Mouse (Mus musculus) MEL (cell line): ENCODE results near the gene Crk. TPM values are rescaled to one million over a fixed set of nuclear protein-coding genes. Genes with fewer than 3 reads are reported as not detected.

Source experiments
- DNase-seq: peaks from one replicate; pipeline ENCODE4 v3.0.0; 2011; ENCODE audit warnings: low read depth, low spot score
- H3K27ac ChIP-seq: 2 replicates; pipeline ENCODE4 v1.5.1; 2012; ENCODE audit warnings: low read depth, mild to moderate bottlenecking, control low read depth, low read length, moderate library complexity; ENCODE audit not compliant: control insufficient read depth
- H3K27me3 ChIP-seq, 2 experiments: fragments of 150-350 bp in 1 of 2; sonication (generic) in 1 of 2; 2 replicates each; pipeline ENCODE4 v1.6.1; 2012; ENCODE audit warnings: low read length in 2 of 2, mild to moderate bottlenecking in 2 of 2, improper control_type of control experiment in 1 of 2, moderate library complexity in 1 of 2; ENCODE audit not compliant: insufficient read depth in 2 of 2, control insufficient read depth in 1 of 2
- H3K36me3 ChIP-seq, 2 experiments: 2 replicates each; pipeline ENCODE4 v1.6.1; 2012 to 2014; ENCODE audit warnings: low read length in 2 of 2, improper control_type of control experiment in 1 of 2, inconsistent platforms in 1 of 2, mild to moderate bottlenecking in 1 of 2; ENCODE audit not compliant: insufficient read depth in 2 of 2, control insufficient read depth in 1 of 2
- H3K4me1 ChIP-seq, 2 experiments: fragments of 150-350 bp in 1 of 2; sonication (generic) in 1 of 2; 2 replicates each; pipeline ENCODE4 v1.6.1; 2012; ENCODE audit warnings: low read length in 2 of 2, improper control_type of control experiment in 1 of 2, mild to moderate bottlenecking in 1 of 2; ENCODE audit not compliant: insufficient read depth in 2 of 2, control insufficient read depth in 1 of 2
- H3K4me3 ChIP-seq, 2 experiments: fragments of 150-350 bp in 1 of 2; sonication (generic) in 1 of 2; 2 replicates each; pipeline ENCODE4 v1.5.1; 2012; ENCODE audit warnings: low read depth in 2 of 2, low read length in 2 of 2, mild to moderate bottlenecking in 2 of 2, moderate library complexity in 2 of 2, control low read depth in 1 of 2, improper control_type of control experiment in 1 of 2; ENCODE audit not compliant: control insufficient read depth in 1 of 2, insufficient read depth in 1 of 2
- H3K79me2 ChIP-seq: 2 replicates; pipeline ENCODE4 v1.6.1; 2012; ENCODE audit warnings: mild to moderate bottlenecking, low read length, moderate library complexity; ENCODE audit not compliant: control insufficient read depth, poor library complexity, insufficient read depth
- H3K9ac ChIP-seq: 2 replicates; pipeline ENCODE4 v1.6.1; 2012; ENCODE audit warnings: low read depth, mild to moderate bottlenecking, control low read depth, low read length, moderate library complexity; ENCODE audit not compliant: control insufficient read depth, poor library complexity, severe bottlenecking
- H3K9me3 ChIP-seq: fragments of 150-350 bp; sonication (generic); replicated peaks from 2 replicates; pipeline ENCODE4 v1.6.1; 2012; ENCODE audit warnings: mild to moderate bottlenecking, low read length, improper control_type of control experiment, moderate library complexity; ENCODE audit not compliant: insufficient read depth
- BHLHE40 ChIP-seq: IDR thresholded peaks from 2 replicates; pipeline ENCODE4 v1.6.1; 2012; ENCODE audit warnings: low read depth, mild to moderate bottlenecking, inconsistent platforms, low read length, improper control_type of control experiment, borderline replicate concordance
- CHD1 ChIP-seq: IDR thresholded peaks from 2 replicates; pipeline ENCODE4 v1.6.1; 2012; ENCODE audit warnings: low read depth, mild to moderate bottlenecking, inconsistent platforms, low read length, improper control_type of control experiment
- CHD2 ChIP-seq: IDR thresholded peaks from 2 replicates; pipeline ENCODE4 v1.6.1; 2011; ENCODE audit warnings: low read length, improper control_type of control experiment
- ELF1 ChIP-seq: IDR thresholded peaks from 2 replicates; pipeline ENCODE4 v1.6.1; 2014; ENCODE audit warnings: low read depth, mild to moderate bottlenecking, inconsistent platforms, low read length, improper control_type of control experiment, moderate library complexity
- EP300 ChIP-seq, 2 experiments: IDR thresholded peaks; 2 replicates each; pipeline ENCODE4 v1.6.1; 2011; ENCODE audit warnings: improper control_type of control experiment in 2 of 2, low read length in 2 of 2, low read depth in 1 of 2, mild to moderate bottlenecking in 1 of 2
- GABPA ChIP-seq: IDR thresholded peaks from 2 replicates; pipeline ENCODE4 v1.6.1; 2012; ENCODE audit warnings: low read depth, mild to moderate bottlenecking, inconsistent platforms, low read length, improper control_type of control experiment, moderate library complexity
- GATA1 ChIP-seq: IDR thresholded peaks from 2 replicates; pipeline ENCODE4 v1.6.1; 2011; ENCODE audit warnings: low read depth, low read length, improper control_type of control experiment
- HCFC1 ChIP-seq: IDR thresholded peaks from 2 replicates; pipeline ENCODE4 v1.6.1; 2012; ENCODE audit warnings: low read depth, mild to moderate bottlenecking, inconsistent platforms, low read length, improper control_type of control experiment, moderate library complexity
- MAFK ChIP-seq: IDR thresholded peaks from 2 replicates; pipeline ENCODE4 v1.6.1; 2011; ENCODE audit warnings: low read depth, mild to moderate bottlenecking, low read length, improper control_type of control experiment, borderline replicate concordance
- MAX ChIP-seq: IDR thresholded peaks from 2 replicates; pipeline ENCODE4 v1.6.1; 2011; ENCODE audit warnings: low read length, improper control_type of control experiment
- MAZ ChIP-seq: IDR thresholded peaks from 2 replicates; pipeline ENCODE4 v1.6.1; 2012; ENCODE audit warnings: low read depth, mild to moderate bottlenecking, inconsistent platforms, low read length, improper control_type of control experiment
- MEF2A ChIP-seq: IDR thresholded peaks from 2 replicates; pipeline ENCODE4 v1.6.1; 2014; ENCODE audit warnings: low read depth, mild to moderate bottlenecking, inconsistent platforms, low read length, improper control_type of control experiment; ENCODE audit not compliant: poor library complexity, insufficient replicate concordance, severe bottlenecking; ENCODE audit errors: extremely low read depth
- MYB ChIP-seq: IDR thresholded peaks from 2 replicates; pipeline ENCODE4 v1.6.1; 2011; ENCODE audit warnings: mild to moderate bottlenecking, low read depth, low read length, improper control_type of control experiment
- MYC ChIP-seq: IDR thresholded peaks from 2 replicates; pipeline ENCODE4 v1.6.1; 2011; ENCODE audit warnings: low read depth, mild to moderate bottlenecking, low read length, improper control_type of control experiment, moderate library complexity
- NELFE ChIP-seq: IDR thresholded peaks from 2 replicates; pipeline ENCODE4 v1.6.1; 2011; ENCODE audit warnings: low read depth, low read length, improper control_type of control experiment
- NRF1 ChIP-seq: IDR thresholded peaks from 2 replicates; pipeline ENCODE4 v1.6.1; 2014; ENCODE audit warnings: low read depth, mild to moderate bottlenecking, inconsistent platforms, low read length, improper control_type of control experiment, moderate library complexity; ENCODE audit not compliant: poor library complexity, insufficient read depth, severe bottlenecking
- POLR2A ChIP-seq, 2 experiments: IDR thresholded peaks; 2 replicates each; pipeline ENCODE4 v1.6.1; 2011 to 2012; ENCODE audit warnings: low read length in 2 of 2, mild to moderate bottlenecking in 2 of 2, control low read depth in 1 of 2, improper control_type of control experiment in 1 of 2, low read depth in 1 of 2, moderate library complexity in 1 of 2; ENCODE audit not compliant: control insufficient read depth in 1 of 2, insufficient read depth in 1 of 2, poor library complexity in 1 of 2
- POLR2AphosphoS2 ChIP-seq: IDR thresholded peaks from 2 replicates; pipeline ENCODE4 v1.6.1; 2011; ENCODE audit warnings: low read length, improper control_type of control experiment
- RAD21 ChIP-seq: IDR thresholded peaks from 2 replicates; pipeline ENCODE4 v1.6.1; 2011; ENCODE audit warnings: mild to moderate bottlenecking, low read depth, low read length, improper control_type of control experiment
- SIN3A ChIP-seq: IDR thresholded peaks from 2 replicates; pipeline ENCODE4 v1.6.1; 2012; ENCODE audit warnings: low read length, improper control_type of control experiment, inconsistent platforms
- SMC3 ChIP-seq: IDR thresholded peaks from 2 replicates; pipeline ENCODE4 v1.6.1; 2011; ENCODE audit warnings: low read depth, low read length, improper control_type of control experiment
- TCF12 ChIP-seq: IDR thresholded peaks from 2 replicates; pipeline ENCODE4 v1.6.1; 2014; ENCODE audit warnings: low read depth, mild to moderate bottlenecking, inconsistent platforms, low read length, improper control_type of control experiment, moderate library complexity
- UBTF ChIP-seq: IDR thresholded peaks from 2 replicates; pipeline ENCODE4 v1.6.1; 2012; ENCODE audit warnings: low read depth, mild to moderate bottlenecking, inconsistent platforms, low read length, improper control_type of control experiment, moderate library complexity, borderline replicate concordance; ENCODE audit not compliant: insufficient read depth
- USF2 ChIP-seq, 2 experiments: IDR thresholded peaks; 2 replicates each; pipeline ENCODE4 v1.6.1; 2011 to 2012; ENCODE audit warnings: improper control_type of control experiment in 2 of 2, low read length in 2 of 2, borderline replicate concordance in 1 of 2, inconsistent platforms in 1 of 2, low read depth in 1 of 2, mild to moderate bottlenecking in 1 of 2; ENCODE audit not compliant: insufficient read depth in 1 of 2
- ZC3H11A ChIP-seq: IDR thresholded peaks from 2 replicates; pipeline ENCODE4 v1.6.1; 2012; ENCODE audit warnings: low read depth, mild to moderate bottlenecking, inconsistent platforms, low read length, improper control_type of control experiment
- ZKSCAN1 ChIP-seq: IDR thresholded peaks from 2 replicates; pipeline ENCODE4 v1.6.1; 2012; ENCODE audit warnings: low read depth, mild to moderate bottlenecking, inconsistent platforms, low read length, improper control_type of control experiment, moderate library complexity
- ZMIZ1 ChIP-seq: IDR thresholded peaks from 2 replicates; pipeline ENCODE4 v1.6.1; 2012; ENCODE audit warnings: low read depth, mild to moderate bottlenecking, inconsistent platforms, low read length, improper control_type of control experiment, moderate library complexity
- polyA plus RNA-seq, 2 experiments: library from polyadenylated mRNA; stranded (reverse) in 1 of 2; unstranded in 1 of 2; fragments of >175 nt in 1 of 2; fragments of >200 nt in 1 of 2; gene quantifications; 2 replicates each; pipeline versions ENCODE4 v1.2.1 to v1.2.4; 2012; ENCODE audit warnings: low replicate concordance in 2 of 2, low read depth in 1 of 2; ENCODE audit not compliant: insufficient read length in 2 of 2, insufficient read depth in 1 of 2, missing spikeins in 1 of 2
- total RNA-seq: library from RNA; depleted of rRNA; stranded (reverse); fragments of 300-350 nt; gene quantifications from 2 replicates; pipeline ENCODE4 v1.2.3, GENCODE M21; 2012

Gene Crk
- total and polyA plus RNA-seq, 3 experiments = 33.8 to 68.0 (median 66.2) TPM

GRCm38 (mm10) chr11:75655621-75656545 is 23.2 kb upstream of the Crk start:
- H3K4me3 ChIP-seq = peak overlapping the region; percentile 62 to 81
- H3K27me3 ChIP-seq = no peaks in the 10 kb centered on the region
- peak overlapping the region; percentile 77 for H3K27ac ChIP-seq
- peak overlapping the region; percentile 81 for H3K9ac ChIP-seq
- H3K36me3 ChIP-seq = peaks cover 3% of the 10 kb centered on the region in 2 experiments
- H3K9me3 ChIP-seq = no peaks in the 10 kb centered on the region
- H3K79me2 ChIP-seq = peaks cover 16% of the 10 kb centered on the region
- H3K4me1 ChIP-seq = peaks cover 4 to 17% of the 10 kb centered on the region in 2 experiments
- TF ChIP-seq MAZ (peak; percentile 79), BHLHE40 (0 out of 2 replicates have a peak, but pooled peaks have one; percentile 23), MAX (peak; percentile 54; the same call in 1 of the 2 replicates), POLR2AphosphoS2 (peak; percentile 40; the same call in 1 of the 2 replicates), CHD2 (no peak), SMC3 (no peak), RAD21 (no peak), POLR2A (IDR thresholded peaks at IDR 0.05; ENCODE audit: control insufficient read depth in 1 of 2, insufficient read depth in 1 of 2, low read depth in 1 of 2, low read length in 2 of 2, poor library complexity in 1 of 2) (peak; percentile 44 to 66; a peak in 1 of 4 replicates), USF2 (IDR thresholded peaks at IDR 0.05; ENCODE audit: borderline replicate concordance in 1 of 2, insufficient read depth in 1 of 2, low read depth in 1 of 2, low read length in 2 of 2) (no peak), MAFK (no peak), GABPA (no peak), UBTF (no peak), MYB (0 out of 2 replicates have a peak, but pooled peaks have one; percentile 28), NELFE (peak; percentile 46), EP300 (IDR thresholded peaks at IDR 0.05; ENCODE audit: low read depth in 1 of 2, low read length in 2 of 2) (no peak), SIN3A (peak; percentile 61), NRF1 (0 out of 2 replicates have a peak, but pooled peaks have one; percentile 26), MEF2A (no peak), MYC (0 out of 2 replicates have a peak, but pooled peaks have one; percentile 24), ZC3H11A (no peak), ELF1 (peak; percentile 87), CHD1 (0 out of 2 replicates have a peak, but pooled peaks have one; percentile 16), ZMIZ1 (peak; percentile 87), ZKSCAN1 (no peak), HCFC1 (peak; percentile 67), TCF12 (peak; percentile 40), GATA1 (no peak)
- DNase-seq = peak; percentile 85
